Mouse (Mus musculus) fat pad, adult 2 months (tissue): ENCODE results near the gene Gpr155.

Experiments
- DNase-seq: peaks from one replicate; pipeline ENCODE4 v3.0.0-alpha.2; 2011; ENCODE audit warnings: low read depth, low spot score; ENCODE audit errors: extremely low read depth

Gpr155 gene

DNA sequence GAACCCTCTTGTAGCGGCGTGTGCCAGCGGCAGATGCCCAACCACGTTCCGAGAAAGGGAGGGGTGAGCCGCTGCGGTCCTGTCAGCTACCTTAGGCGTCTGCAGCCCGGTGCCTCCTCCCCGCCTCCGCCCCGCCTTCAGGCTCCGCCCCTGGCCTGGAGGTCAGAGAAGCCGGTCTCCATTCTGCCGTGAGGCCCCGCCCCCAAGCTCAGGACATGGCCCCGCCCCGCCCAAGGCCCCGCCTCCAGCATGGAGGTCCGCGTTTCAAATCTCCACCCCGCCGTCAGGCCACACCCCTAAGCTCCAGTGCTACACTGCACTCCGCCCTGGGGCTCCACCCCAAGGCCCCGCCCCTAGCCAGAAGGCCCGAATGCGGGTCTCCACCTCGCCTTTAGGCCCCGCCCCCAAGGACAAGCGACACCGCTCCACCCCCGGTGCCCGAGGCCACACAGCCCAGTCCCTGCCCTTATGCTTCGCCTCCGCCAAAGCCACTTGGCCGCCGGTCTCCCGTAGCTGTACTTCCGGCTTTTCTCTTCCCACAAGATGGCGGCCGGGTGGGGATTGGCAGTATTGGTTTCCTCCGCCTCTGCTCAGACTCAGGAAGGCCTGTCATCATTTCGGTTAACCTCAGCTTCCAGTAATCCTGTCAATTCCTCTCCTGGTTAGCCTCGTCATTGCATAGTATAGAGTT lies at the start of gene Gpr155:
Gene Gpr155, minus strand, starts transcription at position 217 of the 691 bp plus-strand sequence.
- DNase-seq, result peak; percentile 46

DNA sequence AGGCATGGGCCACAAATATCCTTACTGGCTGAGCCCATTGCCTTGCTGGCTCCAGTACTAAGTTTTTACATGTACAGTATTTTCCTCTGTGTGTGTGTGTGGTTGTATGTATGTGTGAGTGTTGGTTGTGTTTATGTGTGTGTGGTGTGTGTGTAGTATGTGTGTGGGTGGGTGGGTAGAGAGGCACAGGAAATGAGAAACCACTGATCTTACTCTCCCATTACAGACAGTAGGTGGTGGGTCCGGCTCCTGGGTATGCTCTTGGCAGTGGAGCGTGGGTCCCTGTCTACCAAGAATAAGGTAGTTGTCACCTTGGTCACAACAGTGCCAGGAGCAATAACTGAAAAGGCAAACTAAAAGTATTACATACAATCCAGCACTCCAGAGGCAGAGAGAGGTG lies 49.5 kb upstream of the Gpr155 start:
- no peak for DNase-seq

DNA sequence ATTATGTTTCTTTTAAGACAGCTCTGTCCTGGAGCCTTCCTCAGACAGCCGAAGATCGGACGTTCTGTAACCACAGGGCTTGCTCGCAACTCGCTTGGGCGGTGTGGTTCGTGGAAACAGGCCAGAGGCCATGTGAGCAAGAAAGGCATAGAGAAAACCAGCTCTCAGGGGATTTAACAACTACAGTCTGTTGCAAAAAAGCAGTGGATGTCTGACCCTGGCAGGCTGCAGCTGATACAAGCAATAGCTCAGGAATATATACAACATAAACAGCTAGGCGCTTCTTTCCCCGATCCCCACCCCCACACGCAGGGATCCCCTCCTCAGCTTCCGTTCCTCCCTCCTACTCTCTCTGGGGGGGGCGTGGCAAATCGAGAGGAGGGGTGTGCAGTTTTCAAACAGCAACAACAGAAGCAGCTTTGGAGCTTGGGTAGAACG lies 45.6 kb upstream of the Gpr155 start:
- no peak for DNase-seq

DNA sequence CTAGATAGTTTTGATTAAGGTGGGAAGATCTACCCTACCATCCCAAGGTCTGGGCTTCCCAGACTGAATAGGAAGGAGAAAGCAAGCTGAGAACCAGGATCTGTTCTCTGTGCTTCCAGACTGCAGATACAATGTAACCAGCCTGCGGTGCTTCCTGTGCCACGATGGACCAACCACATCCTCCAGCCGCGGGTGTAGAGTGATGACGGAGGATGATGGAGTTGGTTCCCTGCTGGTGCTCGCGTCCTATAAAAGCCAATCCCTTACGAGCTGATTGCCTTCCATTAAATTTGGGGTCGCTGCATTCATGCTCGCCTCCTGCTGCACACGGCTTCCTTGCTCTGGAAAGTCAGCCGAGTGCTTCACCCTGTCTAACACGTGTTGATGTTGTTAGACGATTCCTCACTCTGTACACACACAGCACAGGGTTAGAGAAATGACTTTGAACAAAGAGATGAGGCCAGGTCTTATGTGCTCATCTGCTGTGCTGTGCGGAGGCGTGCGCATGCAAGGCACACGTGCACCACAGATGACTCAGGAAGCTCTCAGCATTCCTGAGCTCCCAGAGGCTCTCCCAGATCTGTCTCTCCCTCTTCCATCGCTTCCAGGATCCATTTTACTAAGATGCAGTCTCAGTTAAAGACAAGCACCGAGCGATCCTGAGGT lies 42.6 kb upstream of the Gpr155 start:
- DNase-seq, result peak; percentile 16

DNA sequence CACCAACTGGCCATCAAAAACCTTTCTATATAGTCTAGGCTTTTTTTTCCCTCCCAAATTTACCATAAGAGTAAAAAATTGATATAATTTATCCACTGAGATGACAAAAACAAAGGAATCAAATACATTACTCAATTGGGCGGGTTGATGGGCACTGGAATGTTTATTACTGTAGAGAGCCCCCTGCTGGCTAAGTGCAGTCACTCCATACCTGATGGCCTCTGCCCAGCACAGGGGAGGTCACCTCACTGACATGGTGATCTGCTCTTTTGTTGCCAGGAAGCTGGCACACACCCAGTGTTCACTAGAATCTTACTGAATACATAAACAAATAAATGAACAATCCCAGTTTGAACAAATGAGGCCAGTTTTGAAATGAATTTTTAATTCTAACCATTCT lies 40.9 kb upstream of the Gpr155 start:
- DNase-seq, result no peak

DNA sequence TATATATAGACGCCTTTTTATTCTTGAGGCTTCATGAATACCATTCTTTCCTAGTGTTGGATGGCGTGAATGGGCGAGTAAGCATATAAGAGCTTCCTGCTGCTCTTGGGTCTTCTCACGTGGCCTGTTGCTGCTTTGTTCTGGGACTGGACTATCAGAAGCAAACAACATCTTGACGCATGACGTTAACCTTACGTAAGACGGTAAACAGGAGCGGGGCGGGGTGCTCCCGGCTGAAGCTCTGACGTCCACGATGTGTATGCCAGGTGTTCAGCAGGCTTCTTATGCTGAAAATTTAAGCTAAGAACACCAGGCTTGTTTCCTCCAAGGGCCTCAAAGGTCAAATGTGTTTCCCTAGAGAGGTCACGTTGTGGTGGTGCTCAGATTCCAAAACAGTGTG lies 39.5 kb upstream of the Gpr155 start:
- DNase-seq, result no peak

DNA sequence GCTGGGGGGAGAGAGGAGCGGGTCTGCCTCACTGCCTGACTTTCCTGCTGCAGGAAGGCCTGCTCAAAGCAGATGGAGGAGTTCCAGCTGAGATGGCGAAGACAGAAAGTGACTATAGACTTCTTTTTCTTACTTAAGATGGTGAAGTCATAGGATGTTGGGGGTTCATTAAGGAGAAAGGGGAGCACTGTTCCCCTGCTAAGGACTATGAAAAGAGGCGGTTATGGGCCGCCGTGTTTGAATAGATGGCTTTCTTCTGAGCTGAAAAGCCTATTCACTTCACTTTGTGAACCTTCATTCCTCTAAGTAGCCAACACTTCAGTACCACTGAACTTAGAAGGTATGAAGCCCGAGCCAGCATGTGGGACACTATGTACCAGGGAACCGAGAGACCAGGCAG lies 33.4 kb upstream of the Gpr155 start:
- no peak for DNase-seq

DNA sequence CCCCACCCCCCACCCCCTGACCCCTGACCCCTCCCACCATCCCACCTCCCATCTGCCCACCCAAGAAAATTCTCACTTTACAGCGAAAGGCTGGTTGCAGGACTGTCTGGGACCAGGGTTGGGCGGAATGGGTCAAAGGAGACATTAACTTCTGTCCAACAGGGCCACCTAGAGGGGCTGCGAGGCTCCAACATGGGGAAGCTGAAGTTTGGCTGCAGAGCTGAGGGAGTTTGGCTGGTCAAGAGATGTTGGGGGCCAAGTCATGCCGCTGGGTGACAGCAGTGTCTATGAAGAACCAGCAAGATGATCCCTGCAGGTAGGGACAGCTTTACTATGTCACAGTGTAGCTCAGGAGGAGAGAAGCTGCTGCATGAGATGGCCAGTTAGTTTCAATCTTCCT lies 32.9 kb upstream of the Gpr155 start:
- no peak for DNase-seq

DNA sequence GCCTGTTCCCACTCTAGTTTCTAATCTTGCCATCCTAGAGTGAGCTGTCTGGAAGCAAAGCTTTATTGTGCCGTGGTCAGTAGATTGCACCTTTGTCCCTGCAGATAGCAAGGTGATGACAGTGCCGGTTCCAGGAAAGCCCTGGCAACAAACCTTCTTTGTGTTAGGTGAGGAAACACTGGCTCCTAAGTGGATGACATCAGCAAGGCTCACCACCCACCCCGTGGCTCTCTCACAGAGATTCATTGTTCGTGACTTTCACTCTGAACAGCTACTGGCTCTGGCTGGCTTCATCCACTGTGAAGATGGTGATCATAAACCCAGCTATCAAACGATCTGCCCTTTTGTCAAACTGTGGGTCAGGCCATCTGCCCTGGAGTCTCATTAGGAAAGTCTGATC lies 29.5 kb upstream of the Gpr155 start:
- DNase-seq, result peak; percentile 23

DNA sequence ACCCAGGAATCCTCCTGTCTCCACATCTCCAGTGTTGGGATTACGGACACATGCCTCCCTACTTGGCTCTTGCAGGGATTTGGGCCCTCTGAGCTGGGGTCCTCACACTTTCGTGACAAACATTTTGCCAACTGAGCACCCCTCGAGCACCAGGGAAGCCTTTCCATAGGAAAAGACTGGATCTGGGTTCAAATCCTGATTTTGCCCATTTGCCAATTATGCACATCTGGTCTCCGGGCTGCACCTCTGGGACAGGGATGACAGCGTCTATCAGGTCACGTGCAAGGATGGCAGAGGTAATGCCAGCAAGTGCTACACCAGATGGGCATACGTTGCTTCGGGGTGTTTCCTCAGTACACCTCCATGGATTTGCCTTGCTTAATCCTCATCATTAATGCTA lies 23.7 kb upstream of the Gpr155 start:
- no peak for DNase-seq

DNA sequence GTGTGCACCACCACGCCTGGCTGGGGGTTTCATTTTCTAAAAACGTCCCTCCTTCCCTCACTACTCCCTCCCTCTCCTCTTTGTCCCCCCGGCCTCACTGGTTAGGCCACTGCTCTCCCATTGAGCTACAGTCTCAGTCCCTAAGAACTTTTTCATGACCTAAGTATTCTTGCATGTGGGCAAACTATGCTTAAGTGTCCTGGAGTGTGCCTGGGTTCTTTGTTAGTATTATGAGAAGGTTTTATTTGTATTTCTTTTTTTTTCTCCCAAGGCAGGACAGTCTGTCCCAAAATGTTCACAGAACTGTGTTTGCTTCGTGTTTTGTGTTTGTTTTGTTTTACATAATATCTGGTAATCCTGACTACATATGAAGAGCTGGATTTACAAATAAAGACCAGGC lies 21.3 kb upstream of the Gpr155 start:
- DNase-seq, result no peak

DNA sequence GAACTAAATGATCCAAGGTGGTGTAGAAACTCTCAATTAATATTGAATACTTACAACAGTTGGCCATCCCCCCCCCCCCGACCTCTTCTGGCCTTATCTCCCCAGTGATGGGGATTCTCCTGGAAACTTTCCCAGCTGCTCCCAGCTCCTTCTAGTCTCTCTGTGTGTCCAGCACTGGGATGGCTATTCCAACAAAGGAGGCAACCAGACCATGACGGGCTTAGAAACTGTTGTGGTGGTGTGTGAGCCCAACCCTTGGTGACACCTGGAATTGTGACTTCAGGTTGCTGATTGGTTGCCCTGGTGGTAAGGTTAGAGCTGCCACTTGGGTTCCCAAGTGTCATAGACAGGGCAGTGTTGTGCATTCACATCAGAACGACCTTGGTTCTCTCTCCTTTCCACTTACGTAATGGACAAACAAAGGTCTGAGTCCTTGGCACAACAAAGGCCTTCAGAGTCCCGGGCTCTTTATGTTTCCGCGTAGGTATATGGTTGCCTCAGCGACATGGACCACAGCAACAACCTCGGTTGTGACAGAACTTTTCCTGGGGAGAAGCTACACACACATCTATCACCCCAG lies 20.1 kb upstream of the Gpr155 start:
- DNase-seq, result no peak

DNA sequence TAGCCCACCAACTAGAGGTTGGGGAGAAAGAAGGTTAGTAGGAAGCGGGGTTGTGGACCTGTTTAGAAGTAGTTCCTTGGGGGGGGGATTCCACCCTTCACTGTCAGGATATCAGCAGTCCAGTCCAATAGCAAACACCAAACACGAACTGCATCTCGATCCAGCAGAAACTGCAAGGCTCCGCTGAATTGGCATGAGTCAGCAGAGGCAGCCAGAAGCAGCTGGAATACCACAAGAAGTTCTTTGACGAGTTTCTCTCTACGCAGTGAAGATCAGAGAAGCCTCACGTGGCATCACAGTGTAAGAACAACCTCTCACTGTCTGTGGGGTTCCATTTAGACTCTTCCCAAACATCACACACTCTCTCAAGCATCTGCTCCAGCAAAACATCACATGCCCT lies 18.6 kb upstream of the Gpr155 start:
- DNase-seq, result no peak

DNA sequence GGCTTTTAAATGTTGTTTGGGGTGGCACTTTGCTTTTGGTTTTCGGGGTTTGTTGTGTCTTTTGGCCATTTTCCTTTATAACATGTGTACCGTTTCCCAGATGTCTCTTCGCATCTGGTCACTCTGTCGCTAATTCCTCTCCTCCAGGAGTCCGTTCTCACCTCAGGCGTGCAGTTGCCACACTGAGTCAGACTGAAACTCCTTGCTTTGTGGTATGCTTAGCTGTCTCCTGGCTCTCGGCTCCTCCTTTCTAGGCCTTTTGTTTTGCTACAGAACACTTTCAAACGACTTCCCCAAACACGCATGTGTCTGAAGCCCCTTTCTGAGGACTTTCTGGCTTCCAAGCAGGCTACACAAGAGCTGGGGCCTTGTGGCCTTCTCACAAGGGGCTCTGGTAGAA lies 18.1 kb upstream of the Gpr155 start:
- DNase-seq, result no peak

DNA sequence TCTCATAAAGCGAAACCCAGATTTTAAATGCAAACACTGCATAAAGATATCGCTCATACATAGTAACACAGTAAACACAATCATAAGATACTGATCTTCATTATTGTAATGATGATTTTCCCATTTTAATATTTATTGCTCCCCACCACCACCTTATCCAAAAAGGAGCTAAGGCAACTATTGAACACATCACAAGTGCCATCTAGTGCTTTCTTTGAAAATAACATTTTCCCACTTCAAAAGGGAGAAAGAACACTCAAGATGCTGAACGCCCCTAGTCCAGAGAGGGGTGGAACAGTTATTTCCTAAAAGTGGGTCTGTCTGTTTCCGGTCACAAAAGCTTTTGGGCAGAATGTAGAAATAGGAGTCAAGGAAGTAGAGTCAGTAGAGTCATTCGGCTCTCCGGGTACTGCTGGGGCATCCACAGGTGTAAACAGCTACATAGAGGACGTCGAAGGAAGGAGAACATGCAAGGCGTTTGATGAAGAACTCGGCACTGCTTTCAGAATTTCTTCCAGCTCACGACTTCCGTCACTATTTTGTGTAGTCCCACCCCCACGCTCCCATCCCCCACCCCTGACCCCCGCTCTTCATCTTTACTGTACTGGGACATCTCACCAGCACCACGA lies 17.1 kb upstream of the Gpr155 start:
- DNase-seq, result no peak

DNA sequence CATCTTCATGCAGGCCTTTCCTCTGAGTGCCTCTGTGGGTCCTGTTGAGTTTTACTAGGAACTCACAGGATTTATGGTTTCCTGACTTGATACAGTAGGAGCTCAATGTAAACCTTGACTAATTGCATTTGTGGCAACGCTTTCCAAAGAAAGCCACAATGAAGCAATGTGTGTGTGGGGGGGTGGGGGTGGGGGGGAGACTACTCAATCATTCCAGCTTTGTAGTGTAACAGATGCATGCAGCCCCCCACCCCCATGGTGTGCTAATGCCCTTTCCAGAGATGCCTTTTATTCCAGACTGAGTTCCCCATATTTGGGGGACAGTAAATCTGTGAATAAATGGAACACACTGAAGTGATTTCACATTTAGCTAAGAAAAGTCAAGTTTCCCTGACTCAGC lies 15.3 kb upstream of the Gpr155 start:
- no peak for DNase-seq

DNA sequence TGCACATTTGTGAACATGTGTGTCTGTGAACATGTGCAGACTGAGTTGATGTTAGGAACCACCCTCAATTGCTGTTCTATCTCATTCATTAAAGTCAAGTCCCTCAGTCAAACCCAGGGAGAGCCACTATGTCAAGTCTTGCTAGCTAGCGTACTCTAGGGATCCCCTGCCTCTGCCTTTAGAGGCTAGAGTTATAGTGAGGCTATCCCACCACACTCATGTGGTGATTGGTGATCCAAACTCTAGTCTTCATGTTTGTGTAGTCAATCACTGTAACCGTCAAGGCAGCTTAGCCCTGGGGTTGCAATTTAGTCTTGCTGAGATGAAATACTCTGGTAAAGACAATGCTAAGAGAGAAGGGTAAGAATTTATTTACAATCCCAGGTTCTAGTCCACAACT lies 11.1 kb upstream of the Gpr155 start:
- DNase-seq, result no peak

DNA sequence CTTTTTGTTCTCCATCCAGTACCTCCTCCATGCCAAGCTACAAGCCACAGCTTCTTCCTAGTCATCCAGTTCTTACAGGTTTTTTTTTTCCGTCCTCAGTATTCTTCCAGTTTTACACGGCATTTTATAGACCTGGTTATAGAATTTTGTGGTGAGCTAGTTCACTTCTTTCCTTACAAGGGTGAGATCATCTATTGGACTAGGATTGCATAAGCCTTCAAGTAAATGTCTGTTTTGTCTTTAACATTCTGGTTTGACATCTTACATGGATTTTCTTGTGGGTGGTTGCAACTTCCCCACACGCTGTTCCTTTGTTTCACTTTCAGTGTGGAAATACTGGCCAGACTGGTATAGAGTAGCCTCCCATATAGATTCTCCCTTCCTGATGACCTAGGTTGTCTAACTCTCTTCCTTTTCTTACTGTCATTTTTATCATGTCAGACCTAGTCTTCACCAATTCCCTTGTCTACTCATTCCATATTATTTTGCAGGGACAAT lies 10.5 kb upstream of the Gpr155 start:
- no peak for DNase-seq

DNA sequence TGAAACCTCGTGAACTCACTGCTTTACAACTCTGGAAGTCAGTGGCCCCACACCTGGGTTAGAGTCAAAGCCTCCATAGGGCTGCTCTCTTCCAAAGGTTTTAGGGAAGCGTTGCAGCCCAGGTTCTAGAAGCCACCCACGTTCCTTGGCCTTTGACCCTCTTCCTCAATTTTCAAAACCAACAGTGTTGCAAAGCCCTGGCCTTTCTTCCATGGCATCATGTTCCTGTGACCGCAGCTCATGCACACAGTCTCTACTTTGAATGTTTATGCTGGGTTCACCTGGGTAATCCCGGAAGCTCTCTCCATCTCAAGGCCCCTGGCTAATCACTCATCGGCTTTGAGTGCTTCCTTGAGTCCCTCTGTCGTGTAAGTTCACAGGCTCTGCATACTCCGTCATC lies 9.1 kb upstream of the Gpr155 start:
- no peak for DNase-seq

DNA sequence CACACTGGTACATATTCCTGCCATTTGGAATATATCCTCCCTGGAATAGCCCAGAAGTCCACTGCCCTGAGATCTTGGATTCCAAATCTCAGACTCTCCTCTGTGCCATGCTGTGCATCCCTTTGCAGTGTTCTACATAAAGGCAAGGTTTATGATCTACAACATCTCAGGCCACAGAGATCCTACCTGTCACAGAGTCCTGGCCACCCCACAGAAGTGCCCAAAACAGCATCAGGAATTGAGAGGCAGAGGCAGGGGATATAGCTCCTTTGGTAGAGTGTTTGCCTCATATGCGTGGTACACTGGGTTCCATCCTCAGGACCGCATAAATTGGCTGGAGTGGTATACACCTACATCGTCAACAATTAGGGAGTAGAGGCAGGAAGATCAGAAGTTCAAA lies 8.1 kb upstream of the Gpr155 start:
- DNase-seq, result no peak

DNA sequence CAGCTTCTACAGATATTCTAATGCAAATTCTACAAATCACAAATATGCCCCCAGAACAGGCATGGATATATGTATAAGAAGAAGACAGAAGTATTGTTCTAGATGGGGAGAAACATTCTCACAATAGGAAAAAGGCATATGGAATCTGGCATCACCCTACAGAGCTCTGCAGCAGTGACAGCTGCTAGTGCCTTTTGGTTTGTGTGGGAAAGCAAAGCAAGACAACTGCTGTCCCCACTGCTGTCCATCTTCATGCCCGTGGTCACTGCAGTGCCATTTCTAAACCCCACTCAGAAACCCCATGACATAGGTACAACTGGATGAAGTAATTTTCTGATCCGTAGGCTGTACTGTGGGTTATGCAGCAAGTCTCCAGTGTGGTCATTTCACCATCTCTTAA lies 6.4 kb upstream of the Gpr155 start:
- no peak for DNase-seq

DNA sequence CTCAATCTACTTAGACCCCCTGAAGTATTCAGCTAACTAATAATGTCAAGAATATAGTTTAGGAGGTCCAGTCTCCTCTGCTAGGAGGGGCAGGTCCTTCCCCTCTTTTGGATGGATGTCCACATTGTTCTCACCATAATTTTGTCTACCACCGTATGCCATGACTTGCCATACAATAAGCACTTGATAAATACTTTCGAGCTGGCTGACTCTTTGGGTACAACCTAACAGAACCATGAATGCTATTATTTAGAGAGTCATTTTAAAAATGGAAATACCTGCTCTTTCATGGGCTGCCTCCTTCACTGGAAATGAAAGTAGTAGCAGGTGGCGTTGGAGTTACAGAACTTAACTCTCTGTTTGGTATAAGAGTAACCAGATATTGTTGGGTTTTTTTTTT lies 3.6 kb upstream of the Gpr155 start:
- no peak for DNase-seq
